Mouse (Mus musculus) kidney, adult 18-20 months (tissue): ENCODE results near the gene Acbd5.
"Not testable (repeated sequence)": the region's sequence is repeated elsewhere in the genome, so short reads cannot be mapped to it uniquely, and the experiment has no call there.

ENCODE experiments used
- DNase-seq: peaks from one replicate; pipeline ENCODE4 v3.0.0; 2021

Acbd5 gene

GRCm38 (mm10) chr2:23067552-23068369, at the start of gene Acbd5:
Gene Acbd5 (plus strand): TSS chr2:23068167.
- DNase-seq: peak; percentile 94

DNA sequence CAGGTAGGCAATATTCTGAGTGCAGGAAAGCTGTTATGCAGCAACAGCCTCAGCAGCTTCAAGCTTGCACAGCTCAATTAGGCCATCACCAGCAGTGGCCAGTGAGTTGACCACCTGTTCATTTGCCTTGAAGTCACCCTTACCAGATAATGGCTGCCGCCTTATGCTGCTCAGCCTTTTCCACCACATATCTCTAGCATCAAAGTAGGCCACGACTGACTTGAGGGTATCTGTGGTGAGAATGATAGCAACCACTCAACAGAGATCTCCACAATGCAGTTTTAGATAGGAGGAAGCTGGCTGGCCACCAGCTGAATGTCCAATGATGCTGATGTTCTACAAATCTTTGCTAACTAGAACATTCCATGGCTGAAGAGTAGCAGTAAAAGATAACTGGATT, 48.8 kb upstream of the Acbd5 start:
- DNase-seq: no peak

- DNase-seq: no peak
Observed at GRCm38 (mm10) chr2:23021320-23021719, 46.6 kb upstream of the Acbd5 start.

GRCm38 (mm10) chr2:23021721-23022120, 46.2 kb upstream of the Acbd5 start:
- no peak for DNase-seq

GRCm38 (mm10) chr2:23023023-23023422, 44.9 kb upstream of the Acbd5 start:
- DNase-seq: no peak

- no peak for DNase-seq
Observed at GRCm38 (mm10) chr2:23023714-23024282, 44.2 kb upstream of the Acbd5 start.

DNA sequence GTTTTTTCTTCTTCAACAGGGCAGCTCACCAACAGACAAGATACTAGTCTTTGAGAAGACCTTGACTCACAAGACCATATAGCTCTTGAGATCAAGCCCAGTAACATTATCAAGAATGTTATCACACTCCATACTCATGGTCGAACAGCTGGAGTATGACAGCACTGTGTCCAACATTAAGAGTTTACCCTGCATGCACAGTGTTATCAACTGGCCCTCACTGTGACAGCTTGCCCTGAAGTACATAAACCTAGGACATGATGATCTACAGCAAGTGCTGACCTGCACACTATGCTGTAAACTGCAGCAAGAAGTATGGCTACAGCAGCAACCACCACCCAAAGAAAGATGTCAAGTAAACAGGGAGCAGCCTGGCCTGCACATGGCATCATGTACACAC, 41.6 kb upstream of the Acbd5 start:
- no peak for DNase-seq

- DNase-seq: no peak
Observed at GRCm38 (mm10) chr2:23028826-23029225, 39.1 kb upstream of the Acbd5 start.

DNA sequence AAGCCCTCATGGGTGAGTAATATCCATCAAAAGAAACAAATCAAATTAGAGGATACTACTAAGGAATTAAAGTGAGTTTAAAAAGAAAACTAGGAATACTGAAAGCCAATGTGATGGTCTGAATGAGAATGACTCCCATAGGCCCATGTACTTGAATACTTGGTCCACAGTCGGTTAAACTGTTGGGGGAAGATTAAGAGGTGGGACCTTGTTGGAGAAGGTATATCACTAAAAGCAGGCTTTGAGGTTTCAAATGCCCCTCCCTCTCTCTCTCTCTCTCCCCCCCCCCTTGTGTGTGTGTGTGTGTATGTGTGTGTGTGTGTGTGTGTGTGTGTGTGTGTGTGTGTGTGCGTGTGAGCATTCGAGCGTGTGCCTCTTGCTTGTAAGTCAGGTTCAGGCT, 37.3 kb upstream of the Acbd5 start:
- DNase-seq: no peak

DNA sequence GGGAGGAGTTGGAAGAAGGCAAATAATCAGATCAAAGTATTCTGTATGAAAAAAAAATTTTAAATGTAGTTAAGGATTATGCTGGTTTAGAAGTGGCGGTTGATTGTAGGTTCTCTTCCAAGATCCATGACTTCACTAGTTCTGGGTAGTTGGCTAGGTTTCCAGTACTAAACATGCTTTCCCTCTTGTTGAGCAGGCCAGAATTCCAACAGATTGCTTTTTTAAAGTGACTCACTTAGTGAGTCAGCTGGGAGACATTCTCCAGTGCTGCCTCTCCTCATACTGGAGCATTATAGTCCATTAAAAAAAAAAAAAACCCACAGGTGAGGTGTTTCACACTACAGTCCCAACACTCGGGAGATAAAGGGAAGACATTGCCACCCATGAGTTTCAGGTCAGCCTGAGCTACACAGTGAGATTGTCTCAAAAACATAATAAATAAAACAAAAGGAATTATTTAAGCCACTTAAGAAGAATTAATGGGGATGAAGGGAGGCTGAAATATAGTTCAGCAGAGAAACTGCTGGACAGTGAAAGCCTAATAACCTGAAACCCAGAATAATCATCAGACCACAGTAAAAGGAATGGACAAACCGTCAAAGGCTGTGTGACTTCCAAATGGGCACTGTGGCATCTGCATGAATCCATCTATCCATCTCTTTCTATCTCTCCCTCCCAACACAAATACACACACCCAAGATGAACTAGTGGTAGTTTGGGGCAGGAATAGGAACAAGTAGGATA, 33.1 kb upstream of the Acbd5 start:
- DNase-seq: no peak

- no peak for DNase-seq
Observed at GRCm38 (mm10) chr2:23035467-23035866, 32.5 kb upstream of the Acbd5 start.

DNA sequence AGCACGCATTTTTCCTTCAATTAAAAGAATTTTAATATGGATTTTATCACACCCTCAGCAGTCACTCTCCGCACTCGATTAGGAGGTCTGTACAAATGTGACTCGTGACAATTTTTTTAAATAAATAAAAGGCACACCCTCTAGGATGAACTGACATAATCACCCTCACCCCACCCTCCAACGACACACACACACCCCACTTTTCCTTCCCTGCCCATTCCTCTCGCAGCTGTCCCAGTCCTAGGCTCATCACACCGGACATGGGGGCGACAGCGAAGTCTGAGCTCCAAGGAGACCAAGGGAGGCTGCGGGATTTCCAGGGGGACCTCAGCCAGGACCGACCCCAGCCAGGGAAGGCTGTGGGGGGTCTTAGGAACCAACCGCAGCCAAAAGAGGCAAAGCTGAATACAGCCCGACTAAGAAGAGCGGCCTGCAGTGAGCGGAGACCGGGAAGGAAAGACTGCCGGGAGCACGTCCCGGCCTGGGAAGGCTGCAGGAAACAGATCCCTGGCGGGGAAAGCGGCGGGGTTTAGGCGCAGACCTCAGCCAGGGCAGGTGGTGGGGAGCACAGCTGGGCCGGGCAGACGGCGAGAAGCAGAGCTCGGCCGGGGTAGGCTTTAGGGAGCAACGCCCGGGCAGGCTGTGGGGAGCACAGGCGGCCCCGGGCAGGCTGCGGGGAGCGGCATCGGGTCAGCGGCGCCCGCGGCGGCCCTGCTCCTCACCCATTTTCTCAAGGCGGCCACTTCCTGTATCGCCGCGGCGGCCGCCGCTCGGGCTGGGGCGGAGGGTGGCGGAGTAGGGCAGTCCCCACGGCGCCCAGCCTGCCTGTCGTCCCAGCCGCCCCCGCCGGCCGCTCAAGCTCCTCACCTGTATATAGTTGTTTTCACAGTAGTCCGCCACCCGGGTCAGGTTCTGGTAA, 28.6 kb upstream of the Acbd5 start:
- DNase-seq: no peak

DNA sequence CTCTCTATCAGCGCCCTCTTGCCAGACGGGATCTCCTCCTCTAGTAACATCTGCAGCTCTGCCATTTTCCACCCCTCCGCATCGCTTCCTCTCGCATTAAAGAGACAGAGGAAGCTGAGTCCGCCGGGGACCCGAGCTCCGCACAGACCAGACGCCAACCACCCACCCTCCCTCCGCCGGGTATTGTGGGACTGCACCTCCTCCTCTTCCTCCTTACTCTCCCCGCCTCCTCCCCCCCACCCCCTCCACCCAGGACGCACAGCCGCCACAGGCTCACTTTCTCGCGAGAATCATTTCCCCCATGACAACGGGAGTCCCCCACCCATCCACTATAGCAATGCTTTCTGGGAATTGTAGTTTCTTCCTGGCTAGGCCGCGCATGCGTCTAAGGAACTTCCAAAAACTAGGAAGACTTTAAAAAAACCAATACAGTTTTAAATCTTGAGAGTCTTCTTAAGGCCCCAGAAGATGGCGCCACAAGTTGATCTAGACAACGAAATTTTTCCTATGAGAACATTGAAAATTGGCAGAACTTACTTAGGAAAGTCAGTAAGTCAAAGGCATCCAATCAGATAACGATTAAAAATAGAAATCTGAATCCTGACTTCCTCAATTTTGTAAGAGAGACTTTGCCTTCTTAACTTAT, 27.8 kb upstream of the Acbd5 start, which contains the start of gene Abi1:
TSS of gene Abi1 (minus strand) at position 241 of the 646 bp plus-strand sequence.
- DNase-seq: peak; percentile 90

DNA sequence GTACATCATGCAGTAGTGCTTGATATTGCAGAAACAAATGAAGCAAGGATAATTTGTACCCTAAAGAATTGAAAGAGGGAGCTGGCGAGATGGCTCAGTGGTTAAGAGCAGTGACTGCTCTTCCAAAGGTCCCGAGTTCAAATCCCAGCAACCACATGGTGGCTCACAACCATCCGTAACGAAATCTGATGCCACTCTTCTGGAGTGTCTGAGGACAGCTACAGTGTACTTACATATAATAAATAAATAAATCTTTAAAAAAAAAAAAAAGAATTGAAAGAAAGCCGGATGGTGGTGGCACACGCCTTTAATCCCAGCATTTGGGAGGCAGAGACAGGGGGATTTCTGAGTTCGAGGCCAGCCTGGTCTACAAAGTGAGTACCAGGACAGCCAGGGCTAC, 27.3 kb upstream of the Acbd5 start:
- not testable (repeated sequence) for DNase-seq

DNA sequence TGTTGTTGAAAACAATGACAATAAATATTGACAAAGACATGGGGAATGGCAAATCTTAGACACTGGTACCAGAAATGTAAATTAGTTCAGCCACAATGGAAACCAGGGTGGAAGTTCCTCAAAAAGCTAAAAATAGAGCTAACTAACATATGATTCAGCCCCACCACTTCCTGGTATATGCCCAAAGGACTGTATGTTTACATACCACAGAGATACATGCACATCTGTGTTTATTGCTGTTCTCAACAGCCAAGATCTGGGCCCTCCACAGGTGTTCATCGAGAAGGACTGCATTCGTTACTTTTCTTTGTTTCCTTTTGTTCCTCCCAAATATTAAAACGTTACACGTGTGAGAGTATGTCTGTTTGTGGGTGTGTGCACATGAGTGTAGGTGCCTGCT, 26.5 kb upstream of the Acbd5 start:
- no peak for DNase-seq

DNA sequence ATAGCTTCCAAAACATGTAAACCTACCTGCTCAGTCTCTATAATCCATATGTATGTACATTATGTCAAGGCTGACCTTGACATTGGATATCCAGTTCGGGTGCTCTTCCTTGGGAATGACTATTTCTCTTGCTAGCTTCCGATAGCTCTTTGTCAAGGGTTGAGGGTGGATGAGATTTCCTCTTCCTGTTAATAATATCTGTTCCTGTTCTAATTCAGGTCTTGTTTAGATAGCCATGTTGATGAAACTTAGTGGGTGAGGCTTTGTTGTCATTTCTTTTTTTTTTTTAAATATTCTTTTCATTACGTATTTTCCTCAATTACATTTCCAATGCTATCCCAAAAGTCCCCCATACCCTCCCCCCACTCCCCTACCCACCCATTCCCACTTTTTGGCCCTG, 25.8 kb upstream of the Acbd5 start:
- DNase-seq: no peak

DNA sequence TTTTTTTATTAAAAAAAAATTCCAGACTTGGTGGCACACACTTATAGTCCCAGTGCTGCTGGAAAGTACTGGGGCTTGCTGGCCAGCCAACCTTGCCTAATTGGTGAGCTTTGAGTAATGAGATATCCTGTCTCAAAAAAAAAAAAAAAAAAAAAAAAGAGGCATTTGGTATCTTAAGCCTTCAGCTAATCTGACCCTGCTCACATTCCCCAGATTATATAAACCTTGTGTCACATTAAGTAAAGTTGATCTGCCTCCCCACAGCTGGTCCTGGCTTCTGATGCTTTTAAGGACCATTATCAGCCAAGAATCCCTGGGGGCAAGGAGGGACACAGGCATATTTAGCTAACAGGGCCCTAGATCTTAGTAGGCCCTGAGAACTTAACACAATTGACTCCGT, 22.3 kb upstream of the Acbd5 start:
- DNase-seq: no peak

- no peak for DNase-seq
Observed at GRCm38 (mm10) chr2:23048006-23048405, 20.0 kb upstream of the Acbd5 start.

DNA sequence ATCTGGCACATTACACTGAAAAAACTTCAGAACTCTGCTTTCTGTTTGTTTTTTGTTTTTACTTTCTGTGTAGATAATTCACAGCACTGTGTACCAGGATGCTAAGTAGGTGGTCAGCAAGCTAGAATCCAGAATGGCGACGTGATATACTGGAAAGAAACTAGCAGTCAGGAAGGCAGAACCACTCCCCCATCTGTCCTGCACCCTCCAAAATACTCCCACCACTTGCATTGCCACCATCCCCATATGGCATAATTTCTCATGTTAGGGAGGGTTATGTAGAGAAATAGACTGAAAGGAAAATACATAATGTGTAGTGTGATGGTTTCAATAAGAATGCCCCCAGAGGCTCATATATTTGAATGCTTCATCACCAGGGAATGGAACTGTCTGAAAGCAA, 16.1 kb upstream of the Acbd5 start:
- no peak for DNase-seq

- DNase-seq: no peak
Observed at GRCm38 (mm10) chr2:23052523-23052922, 15.4 kb upstream of the Acbd5 start.

GRCm38 (mm10) chr2:23068370-23068737, 387 bp downstream of the Acbd5 start:
- no peak for DNase-seq
